Mouse (Mus musculus) frontal cortex, adult 2 months (tissue): ENCODE measurements around the gene Ubr2. TPM values are rescaled to one million over a fixed set of nuclear protein-coding genes. Genes with fewer than 3 reads are reported as not detected.

Source experiments
- DNase-seq, 2 experiments: peaks; one replicate each; pipeline ENCODE4 v3.0.0; 2022; ENCODE audit warnings: low spot score in 1 of 2; ENCODE audit errors: extremely low spot score in 1 of 2
- polyA plus RNA-seq: library from polyadenylated mRNA; depleted of rRNA; stranded (reverse); fragments of >200 nt; gene quantifications from 2 replicates; pipeline ENCODE4 v1.2.3, GENCODE M21; 2012

The Ubr2 gene
- polyA plus RNA-seq, 1 experiment = 41.7 TPM

- DNase-seq = peak; percentile 46 to 71
These were observed 77.4 kb downstream of the Ubr2 start for GRCm38 (mm10) chr17:46932961-46933360.

- no peak for DNase-seq
These were observed 80.5 kb downstream of the Ubr2 start for GRCm38 (mm10) chr17:46929897-46930296.

GRCm38 (mm10) chr17:46929277-46929676 lies 81.1 kb downstream of the Ubr2 start:
- no peak for DNase-seq

GRCm38 (mm10) chr17:46927781-46928180 lies 82.6 kb downstream of the Ubr2 start:
- peak; percentile 43 to 71 for DNase-seq

GRCm38 (mm10) chr17:46926941-46927340 lies 83.4 kb downstream of the Ubr2 start:
- DNase-seq = no peak

GRCm38 (mm10) chr17:46926192-46926591 lies 84.2 kb downstream of the Ubr2 start:
- no peak for DNase-seq

- no peak for DNase-seq
These were observed 89.5 kb downstream of the Ubr2 start for GRCm38 (mm10) chr17:46920855-46921254.

GRCm38 (mm10) chr17:46918951-46919350 lies 91.4 kb downstream of the Ubr2 start:
- no peak for DNase-seq

- no peak for DNase-seq
These were observed 95.2 kb downstream of the Ubr2 start for GRCm38 (mm10) chr17:46915129-46915528.

- DNase-seq = no peak
These were observed 98.0 kb downstream of the Ubr2 start for GRCm38 (mm10) chr17:46912331-46912730.

GRCm38 (mm10) chr17:46910186-46910585 lies 100.2 kb downstream of the Ubr2 start, which contains the start of gene Prph2:
TSS of gene Prph2 (plus strand) at chr17:46910459.
- DNase-seq = no peak

- peak; percentile 52 to 87 for DNase-seq
These were observed 106.4 kb downstream of the Ubr2 start for GRCm38 (mm10) chr17:46903876-46904490.

GRCm38 (mm10) chr17:46900941-46901340 lies 109.4 kb downstream of the Ubr2 start:
- no peak for DNase-seq

GRCm38 (mm10) chr17:46897221-46897950 lies 113.0 kb downstream of the Ubr2 start:
- no peak for DNase-seq

GRCm38 (mm10) chr17:46895426-46895825 lies 114.9 kb downstream of the Ubr2 start:
- DNase-seq = no peak

- peak in 1 of 2 experiments; percentile 58 for DNase-seq
These were observed 119.3 kb downstream of the Ubr2 start for GRCm38 (mm10) chr17:46890843-46891594.

- peak; percentile 95 to 98 for DNase-seq
These were observed 120.1 kb downstream of the Ubr2 start, which contains the start of gene Tbcc for GRCm38 (mm10) chr17:46890116-46890815. TSS of gene Tbcc (plus strand) at chr17:46890684.

- peak; percentile 46 to 79 for DNase-seq
These were observed 120.8 kb downstream of the Ubr2 start for GRCm38 (mm10) chr17:46889450-46890084.

- DNase-seq = peak; percentile 54 to 76
These were observed 121.7 kb downstream of the Ubr2 start for GRCm38 (mm10) chr17:46888511-46889212.
